Mouse (Mus musculus): ENCODE measurements around the gene Srp68. TPM values are rescaled to one million over a fixed set of nuclear protein-coding genes. Genes with fewer than 3 reads are reported as not detected.

Srp68 gene
- polyA plus RNA-seq (2015; fragmentation: Nextera tagmentation; extraction: Ambion mirVana), result 47.6 and 51.6 TPM in 2 replicates

GRCm38 (mm10) chr11:116274045-116274666 is at the start of gene Srp68:
Gene Srp68, minus strand, starts transcription at chr11:116274217.
- H3K36me3 ChIP-seq, result peaks cover 30% of the 10 kb centered on the region
- peak within 1 kb of the TSS; percentile 93 for H3K9ac ChIP-seq
- DNase-seq (peak; percentile 84), ATAC-seq (ENCODE audit: low read depth) (peak; percentile 94)
- WGBS (ENCODE audit: insufficient replicate concordance), result 2% methylated on average over 32 of the region's 32 CpGs
- peak within 1 kb of the TSS; percentile 93 for H3K4me3 ChIP-seq (replicated peaks)
- H3K4me2 ChIP-seq, result peak within 1 kb of the TSS; percentile 82
- H3K4me1 ChIP-seq (replicated peaks), result peaks cover 46% of the 10 kb centered on the region
- H3K27me3 ChIP-seq, result peaks cover 5% of the 10 kb centered on the region
- peak within 1 kb of the TSS; percentile 76 for H3K27ac ChIP-seq
- H3K9me3 ChIP-seq (replicated peaks), result no peaks in the 10 kb centered on the region

GRCm38 (mm10) chr11:116318719-116319659 is 45.0 kb upstream of the Srp68 start:
- 1% methylated on average over 41 of the region's 41 CpGs for WGBS (ENCODE audit: insufficient replicate concordance)
- H3K9ac ChIP-seq, result peak overlapping the region; percentile 73
- H3K27ac ChIP-seq, result no peak overlapping the region
- peaks cover 7% of the 10 kb centered on the region; the same call in 1 of the 2 replicates for H3K27me3 ChIP-seq
- peak overlapping the region; percentile 56 for H3K4me3 ChIP-seq (replicated peaks)
- H3K9me3 ChIP-seq (replicated peaks), result no peaks in the 10 kb centered on the region
- peaks cover 8% of the 10 kb centered on the region for H3K4me1 ChIP-seq (replicated peaks)
- no peaks in the 10 kb centered on the region for H3K36me3 ChIP-seq
- DNase-seq (peak; percentile 67), ATAC-seq (ENCODE audit: low read depth) (peak; percentile 74)
- H3K4me2 ChIP-seq, result peak overlapping the region; percentile 89

GRCm38 (mm10) chr11:116312359-116312758 is 38.3 kb upstream of the Srp68 start:
- WGBS (ENCODE audit: insufficient replicate concordance), result 62% methylated on average over 8 of the region's 8 CpGs

DNA sequence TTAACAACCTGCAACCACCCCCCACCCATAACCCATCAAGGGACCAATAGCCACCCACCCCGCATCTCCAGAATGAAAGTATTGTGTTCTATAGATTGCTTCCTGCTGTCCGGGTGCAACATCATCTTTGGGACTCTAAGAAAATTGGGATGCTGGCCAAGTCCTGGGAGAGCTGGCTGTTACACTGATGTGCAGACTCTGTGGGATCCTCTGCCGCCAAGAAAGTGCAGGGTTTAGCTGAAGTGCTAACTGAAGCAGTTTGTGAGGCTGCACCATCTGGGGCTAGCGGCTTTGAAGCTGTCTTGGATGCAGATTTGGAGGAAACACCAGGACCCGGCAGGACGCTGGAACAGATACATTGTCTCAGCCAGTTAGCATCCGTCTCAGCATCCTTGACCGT is 37.2 kb upstream of the Srp68 start:
- H3K27ac ChIP-seq, result no peak overlapping the region
- H3K4me1 ChIP-seq (replicated peaks), result peaks cover 32% of the 10 kb centered on the region
- peaks cover 6% of the 10 kb centered on the region; the same call in 1 of the 2 replicates for H3K27me3 ChIP-seq
- no peaks in the 10 kb centered on the region for H3K9me3 ChIP-seq (replicated peaks)
- ATAC-seq (ENCODE audit: low read depth) (no peak), DNase-seq (no peak)
- no peaks in the 10 kb centered on the region for H3K36me3 ChIP-seq
- WGBS (ENCODE audit: insufficient replicate concordance), result 71% methylated on average over 8 of the region's 8 CpGs
- no peak overlapping the region for H3K4me2 ChIP-seq
- no peak overlapping the region for H3K9ac ChIP-seq
- no peak overlapping the region for H3K4me3 ChIP-seq (replicated peaks)

More at GRCm38 (mm10) chr11:116312359-116312758, 38.3 kb upstream of the Srp68 start:
- peaks cover 6% of the 10 kb centered on the region; the same call in 1 of the 2 replicates for H3K27me3 ChIP-seq
- peaks cover 25% of the 10 kb centered on the region for H3K4me1 ChIP-seq (replicated peaks)
- ATAC-seq (ENCODE audit: low read depth), result no peak
- H3K36me3 ChIP-seq, result no peaks in the 10 kb centered on the region
- no peak for DNase-seq
- no peak overlapping the region for H3K9ac ChIP-seq
- no peaks in the 10 kb centered on the region for H3K9me3 ChIP-seq (replicated peaks)
- no peak overlapping the region for H3K4me2 ChIP-seq
- no peak overlapping the region for H3K4me3 ChIP-seq (replicated peaks)
- H3K27ac ChIP-seq, result no peak overlapping the region

- Histone ChIP-seq H3K9me3 (replicated peaks) (no peaks in the 10 kb centered on the region), H3K27ac (peak overlapping the region; percentile 84), H3K4me1 (replicated peaks) (peaks cover 44% of the 10 kb centered on the region), H3K27me3 (0 out of 2 replicates have a peak, but pooled peaks cover 3% of the 10 kb centered on the region), H3K4me2 (no peak overlapping the region), H3K4me3 (replicated peaks) (no peak overlapping the region), H3K9ac (peak overlapping the region; percentile 33; the same call in 1 of the 2 replicates), H3K36me3 (peaks cover 7% of the 10 kb centered on the region)
- ATAC-seq (ENCODE audit: low read depth) (peak; percentile 16; the same call in 1 of the 2 replicates), DNase-seq (peak; percentile 16)
- WGBS (ENCODE audit: insufficient replicate concordance), result 13% methylated on average over 3 of the region's 3 CpGs
These were observed 35.6 kb upstream of the Srp68 start for GRCm38 (mm10) chr11:116309601-116310000.

DNA sequence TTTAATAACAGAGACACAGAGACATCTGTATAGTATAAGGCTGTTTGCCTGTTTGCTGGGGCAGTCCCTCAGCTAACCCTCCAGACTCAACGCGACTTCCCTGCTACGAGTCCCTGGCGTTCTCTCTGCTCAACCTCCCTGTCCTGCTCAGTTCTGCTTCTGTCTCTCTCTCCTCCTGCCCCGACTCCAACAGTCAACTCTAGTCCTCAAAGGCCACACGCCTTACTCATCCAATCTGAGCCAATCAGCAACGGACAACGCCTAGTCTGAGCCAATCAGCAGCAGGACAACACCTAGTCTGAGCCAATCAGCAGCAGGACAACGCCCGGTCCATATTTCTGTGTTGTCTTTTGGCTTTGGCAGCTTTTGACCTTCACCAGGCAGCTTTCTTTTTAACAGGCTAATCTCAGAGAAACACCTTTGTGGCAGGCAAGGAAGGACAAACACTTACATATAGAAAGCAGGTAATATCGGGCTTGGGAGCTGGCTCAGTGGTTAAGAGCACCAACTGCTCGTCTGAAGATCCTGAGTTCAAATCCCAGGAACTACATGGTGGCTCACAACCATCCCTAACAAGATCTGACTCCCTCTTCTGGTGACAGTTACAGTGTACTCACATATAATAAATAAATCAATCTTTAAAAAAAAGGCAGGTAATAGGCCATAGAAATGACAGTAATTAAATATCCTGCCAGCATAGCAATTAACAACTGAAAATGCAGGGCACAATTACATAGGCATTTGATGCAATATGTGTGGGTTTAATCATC is 33.9 kb upstream of the Srp68 start:
- peak overlapping the region; percentile 61 for H3K9ac ChIP-seq
- peak overlapping the region; percentile 79; the same call in 1 of the 2 replicates for H3K4me3 ChIP-seq (replicated peaks)
- H3K36me3 ChIP-seq, result peaks cover 24% of the 10 kb centered on the region
- 0 out of 2 replicates have a peak, but pooled peaks cover 3% of the 10 kb centered on the region for H3K27me3 ChIP-seq
- 50% methylated on average over 12 of the region's 12 CpGs for WGBS (ENCODE audit: insufficient replicate concordance)
- H3K4me2 ChIP-seq, result peak overlapping the region; percentile 80
- H3K9me3 ChIP-seq (replicated peaks), result no peaks in the 10 kb centered on the region
- H3K27ac ChIP-seq, result peak overlapping the region; percentile 88
- peak; percentile 84 for ATAC-seq (ENCODE audit: low read depth)
- peak; percentile 37 for DNase-seq
- H3K4me1 ChIP-seq (replicated peaks), result peaks cover 44% of the 10 kb centered on the region

DNA sequence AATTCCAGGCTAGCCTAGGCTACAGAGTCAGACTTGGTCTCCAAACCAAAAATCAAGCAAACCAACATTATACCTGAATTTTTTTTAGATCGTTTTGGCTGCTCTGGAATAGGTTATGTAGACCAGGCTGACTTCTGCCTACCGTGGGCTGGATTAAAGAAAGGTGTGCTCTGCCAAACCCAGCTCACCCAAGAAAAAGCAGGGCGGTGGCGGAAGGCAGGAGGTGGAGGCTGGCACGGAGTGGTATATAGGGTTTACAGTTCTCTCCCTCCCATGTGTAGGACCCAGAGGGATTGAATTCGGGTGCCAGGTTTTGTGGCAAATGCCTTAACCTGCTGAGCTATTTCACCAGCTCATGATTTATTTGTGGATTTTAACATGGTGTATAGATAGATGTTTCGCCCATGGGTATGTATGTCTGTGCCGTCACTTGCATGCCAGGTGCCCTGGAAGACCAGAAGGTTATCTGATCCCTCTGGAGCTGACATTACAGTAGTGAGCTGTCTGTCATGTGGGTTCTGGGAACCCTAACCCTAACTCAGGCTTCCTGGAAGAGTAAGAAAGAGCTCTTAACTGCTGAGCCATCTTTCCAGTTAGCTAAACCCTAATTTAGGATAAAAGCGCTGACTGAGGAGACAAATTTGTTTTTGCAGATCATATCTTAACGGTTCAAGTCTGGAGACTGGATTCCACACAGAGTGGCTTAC is 33.2 kb upstream of the Srp68 start, which contains the start of gene Exoc7:
TSS of gene Exoc7 (minus strand) at position 215 of the 707 bp plus-strand sequence.
- Histone ChIP-seq H3K4me3 (replicated peaks) (peak within 1 kb of the TSS; percentile 79), H3K9me3 (replicated peaks) (no peaks in the 10 kb centered on the region), H3K4me1 (replicated peaks) (peaks cover 44% of the 10 kb centered on the region), H3K36me3 (peaks cover 31% of the 10 kb centered on the region), H3K27ac (peak within 1 kb of the TSS; percentile 88), H3K4me2 (peak within 1 kb of the TSS; percentile 80), H3K27me3 (0 out of 2 replicates have a peak, but pooled peaks cover 3% of the 10 kb centered on the region), H3K9ac (peak within 1 kb of the TSS; percentile 78)
- ATAC-seq (ENCODE audit: low read depth), result peak; percentile 11
- 54% methylated on average over 10 of the region's 10 CpGs for WGBS (ENCODE audit: insufficient replicate concordance)
- no peak for DNase-seq

GRCm38 (mm10) chr11:116306126-116306982 is 32.3 kb upstream of the Srp68 start:
- Histone ChIP-seq H3K9ac (peak overlapping the region; percentile 78), H3K4me1 (replicated peaks) (peaks cover 44% of the 10 kb centered on the region), H3K27ac (peak overlapping the region; percentile 88), H3K27me3 (0 out of 2 replicates have a peak, but pooled peaks cover 3% of the 10 kb centered on the region), H3K9me3 (replicated peaks) (no peaks in the 10 kb centered on the region), H3K4me2 (peak overlapping the region; percentile 80), H3K36me3 (peaks cover 37% of the 10 kb centered on the region), H3K4me3 (replicated peaks) (peak overlapping the region; percentile 79)
- ATAC-seq (ENCODE audit: low read depth) (peak; percentile 76), DNase-seq (peak; percentile 68)
- WGBS (ENCODE audit: insufficient replicate concordance), result 2% methylated on average over 53 of the region's 53 CpGs

GRCm38 (mm10) chr11:116305423-116305822 is 31.4 kb upstream of the Srp68 start:
- H3K27ac ChIP-seq, result no peak overlapping the region
- H3K9me3 ChIP-seq (replicated peaks), result no peaks in the 10 kb centered on the region
- H3K4me3 ChIP-seq (replicated peaks), result peak overlapping the region; percentile 79; the same call in 1 of the 2 replicates
- DNase-seq, result no peak
- ATAC-seq (ENCODE audit: low read depth), result no peak
- H3K27me3 ChIP-seq, result no peaks in the 10 kb centered on the region
- H3K4me1 ChIP-seq (replicated peaks), result peaks cover 44% of the 10 kb centered on the region
- H3K9ac ChIP-seq, result no peak overlapping the region; the same call in 1 of the 2 replicates
- peak overlapping the region; percentile 80 for H3K4me2 ChIP-seq
- H3K36me3 ChIP-seq, result peaks cover 43% of the 10 kb centered on the region
- WGBS (ENCODE audit: insufficient replicate concordance), result 93% methylated on average over 2 of the region's 2 CpGs

Measured in liver, embryonic 13.5 days (tissue).